ENCODE assay signal across 20 mouse cellular contexts in the genomic region with DNA sequence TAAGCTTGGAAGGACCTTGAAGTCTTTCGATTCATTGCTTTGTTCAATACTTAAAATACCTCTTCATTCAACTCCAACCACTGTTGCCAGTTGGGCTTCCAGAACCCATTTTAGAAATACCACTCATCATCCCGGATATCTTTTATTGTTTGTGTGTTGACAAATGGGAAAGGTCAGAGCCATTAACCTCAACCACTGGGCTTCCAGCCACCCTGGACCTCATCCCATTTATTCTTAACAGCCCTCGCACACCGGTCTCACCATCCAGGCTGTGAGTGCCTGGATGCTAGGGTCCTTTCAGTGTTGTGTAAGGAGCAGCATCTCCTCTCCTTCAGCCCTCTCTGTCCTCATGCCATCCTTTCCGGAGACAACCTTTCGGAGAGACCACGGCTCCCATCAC.
DNase-seq lines count a peak whose midpoint lies in the region; ATAC-seq and TF ChIP-seq lines count a peak whose summit lies in the region.
"Had no signal": no experiment of that assay in that cellular context is flagged by ENCODE, and none has a peak within 500 bp of the region (broad histone marks: within the 10 kb centered on the region; RNA-seq: fewer than 3 reads in every experiment).

No protein-coding gene starts in this region.

- no peaks in the 10 kb centered on the region for H3K9me3 ChIP-seq in kidney, embryonic 14.5 days (ENCODE audit: control insufficient read depth, low read length)
- H3K9me3 ChIP-seq: heart, embryonic 15.5 days; limb, embryonic 12.5 days had no signal

- ATAC-seq in kidney, embryonic 14.5 days (ENCODE audit: low FRiP score, low TSS enrichment), result no peak
- no peak for ATAC-seq in inflammation-experienced regulatory T-cells, adult 6 months
- ATAC-seq: forebrain, embryonic 14.5 days; hindbrain, embryonic 16.5 days; Patski had no signal

- 65% methylated on average over 7 of the region's 7 CpGs for WGBS in kidney, adult 2 months
- WGBS in kidney, embryonic 14.5 days, result 73% methylated on average over 7 of the region's 7 CpGs

- peak; percentile 30 for DNase-seq in adrenal gland, postnatal 14 days
- no peak for DNase-seq in adrenal gland, postnatal 4 days (ENCODE audit: low spot score in 2 of 2)
- DNase-seq in kidney, adult 2 months, result peak; percentile 71
- DNase-seq in adrenal gland, postnatal 36 days, result peak; percentile 20 to 42
- peak; percentile 57 for DNase-seq in kidney, postnatal 10 days
- DNase-seq in spleen, postnatal 36 days (ENCODE audit: low spot score in 2 of 2), result no peak
- DNase-seq: cerebellum, adult 9-11 months; lung, postnatal 14 days; right cerebral cortex, postnatal 14 days had no signal

- H3K27ac ChIP-seq in kidney, adult 2 months (ENCODE audit: insufficient read depth, low read depth, low read length), result no peak overlapping the region
- H3K27ac ChIP-seq in kidney, embryonic 14.5 days (ENCODE audit: low read depth, low read length), result no peak overlapping the region
- H3K27ac ChIP-seq: heart, embryonic 15.5 days; layer of hippocampus, adult 2 months; limb, embryonic 12.5 days; liver, embryonic 14.5 days had no signal

- peaks cover 2% of the 10 kb centered on the region for H3K36me3 ChIP-seq in kidney, adult 2 months (ENCODE audit: control insufficient read depth, insufficient read depth, low read length)
- H3K36me3 ChIP-seq in kidney, embryonic 14.5 days (ENCODE audit: control insufficient read depth, insufficient read depth, low read length), result no peaks in the 10 kb centered on the region
- H3K36me3 ChIP-seq: heart, embryonic 15.5 days; limb, embryonic 12.5 days had no signal

- H3K4me3 ChIP-seq in kidney, adult 2 months (ENCODE audit: insufficient read depth, low read depth, low read length), result no peak overlapping the region
- no peak overlapping the region for H3K4me3 ChIP-seq in kidney, embryonic 14.5 days (ENCODE audit: low read length)
- H3K4me3 ChIP-seq: heart, embryonic 15.5 days; layer of hippocampus, adult 2 months; limb, embryonic 12.5 days; myocyte had no signal

- H3K27me3 ChIP-seq in kidney, adult 2 months (replicated peaks; ENCODE audit: control insufficient read depth, insufficient read depth, low read length), result no peaks in the 10 kb centered on the region
- H3K27me3 ChIP-seq in kidney, embryonic 14.5 days (ENCODE audit: control insufficient read depth, insufficient read depth, low read length), result no peaks in the 10 kb centered on the region
- H3K27me3 ChIP-seq: heart, embryonic 15.5 days; Patski had no signal

- TF ChIP-seq CTCF in kidney, adult 2 months (conservative IDR thresholded peaks at IDR 0.05; ENCODE audit: insufficient read depth, insufficient read length, low read depth, low read length), result no peak

- no peak overlapping the region for H3K9ac ChIP-seq in kidney, embryonic 14.5 days (ENCODE audit: low read depth, low read length)
- H3K9ac ChIP-seq: heart, embryonic 15.5 days; limb, embryonic 12.5 days; liver, embryonic 14.5 days had no signal

- H3K4me2 ChIP-seq in kidney, embryonic 14.5 days (replicated peaks; ENCODE audit: low read depth, low read length), result no peak overlapping the region
- H3K4me2 ChIP-seq: heart, embryonic 15.5 days; limb, embryonic 12.5 days; midbrain, embryonic 11.5 days had no signal

- TF ChIP-seq POLR2A in kidney, adult 2 months (IDR thresholded peaks at IDR 0.05; ENCODE audit: low read depth, low read length), result no peak

- H3K4me1 ChIP-seq in kidney, adult 2 months (ENCODE audit: control insufficient read depth, insufficient read depth, low read length), result no peaks in the 10 kb centered on the region
- no peaks in the 10 kb centered on the region for H3K4me1 ChIP-seq in kidney, embryonic 14.5 days (ENCODE audit: control insufficient read depth, insufficient read depth, low read length)
- H3K4me1 ChIP-seq: heart, embryonic 15.5 days had no signal

Comparison
In these comparisons a context has a peak if more than half of its experiments do, and no peak if none do; other contexts are left out.
1. DNase-seq: peak in adrenal gland, postnatal 14 days (single experiment), kidney, adult 2 months (single experiment), adrenal gland, postnatal 36 days (2 of 2) and kidney, postnatal 10 days (single experiment); none in adrenal gland, postnatal 4 days (0 of 2) and spleen, postnatal 36 days (0 of 2).